Mouse (Mus musculus) CH12.LX (cell line): ENCODE data around the gene Adgrg1.

ENCODE experiments used
- CHD1 ChIP-seq: IDR thresholded peaks from 2 replicates; pipeline ENCODE4 v1.6.1; 2012; ENCODE audit warnings: low read depth, low read length, improper control_type of control experiment, inconsistent platforms
- CTCF ChIP-seq, 2 experiments: IDR thresholded peaks in 1 of 2; conservative IDR thresholded peaks in 1 of 2; 2 replicates each; pipeline ENCODE4 v1.5.1; 2011 to 2012; ENCODE audit warnings: low read depth in 2 of 2, low read length in 2 of 2, improper control_type of control experiment in 1 of 2, inconsistent platforms in 1 of 2, mild to moderate bottlenecking in 1 of 2, moderate library complexity in 1 of 2
- ELF1 ChIP-seq: IDR thresholded peaks from 2 replicates; pipeline ENCODE4 v1.6.1; 2014; ENCODE audit warnings: low read depth, mild to moderate bottlenecking, inconsistent platforms, low read length, improper control_type of control experiment
- EP300 ChIP-seq: IDR thresholded peaks from 2 replicates; pipeline ENCODE4 v1.6.1; 2011; ENCODE audit warnings: low read length, improper control_type of control experiment
- HCFC1 ChIP-seq: IDR thresholded peaks from 2 replicates; pipeline ENCODE4 v1.6.1; 2012; ENCODE audit warnings: low read depth, mild to moderate bottlenecking, inconsistent platforms, low read length, improper control_type of control experiment
- MAFK ChIP-seq: IDR thresholded peaks from 2 replicates; pipeline ENCODE4 v1.6.1; 2011; ENCODE audit warnings: low read length, improper control_type of control experiment; ENCODE audit not compliant: insufficient replicate concordance
- NELFE ChIP-seq: IDR thresholded peaks from 2 replicates; pipeline ENCODE4 v1.6.1; 2011; ENCODE audit warnings: low read depth, low read length, improper control_type of control experiment
- NRF1 ChIP-seq: IDR thresholded peaks from 2 replicates; pipeline ENCODE4 v1.6.1; 2014; ENCODE audit warnings: low read depth, mild to moderate bottlenecking, inconsistent platforms, low read length, improper control_type of control experiment, moderate library complexity
- POLR2A ChIP-seq: IDR thresholded peaks from 2 replicates; pipeline ENCODE4 v1.6.1; 2011; ENCODE audit warnings: low read depth, mild to moderate bottlenecking, improper control_type of control experiment, low read length
- POLR2AphosphoS2 ChIP-seq: IDR thresholded peaks from 2 replicates; pipeline ENCODE4 v1.6.1; 2011; ENCODE audit warnings: low read depth, low read length, improper control_type of control experiment
- SMC3 ChIP-seq: IDR thresholded peaks from 2 replicates; pipeline ENCODE4 v1.6.1; 2011; ENCODE audit warnings: low read depth, low read length, improper control_type of control experiment
- TCF12 ChIP-seq: IDR thresholded peaks from 2 replicates; pipeline ENCODE4 v1.6.1; 2014; ENCODE audit warnings: low read depth, mild to moderate bottlenecking, inconsistent platforms, low read length, improper control_type of control experiment

- TF ChIP-seq POLR2AphosphoS2 (no peak), MAFK (no peak), CTCF (conservative IDR thresholded peaks at IDR 0.05 in 1 of 2, IDR thresholded peaks at IDR 0.05 in 1 of 2; ENCODE audit: low read depth in 2 of 2, low read length in 2 of 2) (no peak), POLR2A (no peak), HCFC1 (no peak), NRF1 (no peak), NELFE (no peak), CHD1 (no peak), EP300 (no peak), TCF12 (no peak), SMC3 (no peak), ELF1 (no peak)
Observed at GRCm38 (mm10) chr8:94964828-94965227, 9.7 kb upstream of the Adgrg1 start.
